Mouse (Mus musculus) limb, embryonic 14.5 days (tissue): Measurements from ENCODE around the gene Gm4869. TPM values are rescaled to one million over a fixed set of nuclear protein-coding genes. Genes with fewer than 3 reads are reported as not detected.
"Not testable (repeated sequence)": the region's sequence is repeated elsewhere in the genome, so short reads cannot be mapped to it uniquely, and the experiment has no call there.

ENCODE experiments used
- ATAC-seq: fragments of 200-750 bp; cut with Nextera tagmentation; 2 replicates; pipeline ENCODE4 v1.8.0; 2017; ENCODE audit warnings: low read depth, moderate number of reproducible peaks, moderate TSS enrichment; ENCODE audit not compliant: low FRiP score
- DNase-seq: peaks from one replicate; pipeline ENCODE4 v3.0.0-alpha.2; 2015; ENCODE audit warnings: low spot score
- H3K27ac ChIP-seq: fragments of 300-500 bp; sonication (generic); replicated peaks from 2 replicates; pipeline ENCODE4 v1.5.1; 2014; ENCODE audit warnings: low read depth, mild to moderate bottlenecking, low read length, moderate library complexity, mixed read lengths
- H3K27me3 ChIP-seq: fragments of 300-500 bp; sonication (generic); 2 replicates; pipeline ENCODE4 v1.6.1; 2014; ENCODE audit warnings: low read length, mixed read lengths; ENCODE audit not compliant: control insufficient read depth, insufficient read depth
- H3K36me3 ChIP-seq: fragments of 300-500 bp; sonication (generic); 2 replicates; pipeline ENCODE4 v1.6.1; 2014; ENCODE audit warnings: mild to moderate bottlenecking, low read length, moderate library complexity, mixed read lengths; ENCODE audit not compliant: control insufficient read depth, insufficient read depth
- H3K4me1 ChIP-seq: fragments of 300-500 bp; sonication (generic); 2 replicates; pipeline ENCODE4 v1.6.1; 2014; ENCODE audit warnings: antibody characterized with exemption, low read length, mixed read lengths; ENCODE audit not compliant: control insufficient read depth, insufficient read depth
- H3K4me2 ChIP-seq: fragments of 300-500 bp; sonication (generic); replicated peaks from 2 replicates; pipeline ENCODE4 v1.6.1; 2014; ENCODE audit warnings: low read depth, mild to moderate bottlenecking, low read length, moderate library complexity; ENCODE audit not compliant: severe bottlenecking
- H3K4me3 ChIP-seq: fragments of 300-500 bp; sonication (generic); replicated peaks from 2 replicates; pipeline ENCODE4 v1.5.1; 2014; ENCODE audit warnings: low read length
- H3K9ac ChIP-seq: fragments of 300-500 bp; sonication (generic); 2 replicates; pipeline ENCODE4 v1.6.1; 2014; ENCODE audit warnings: mild to moderate bottlenecking, low read depth, low read length, moderate library complexity; ENCODE audit not compliant: severe bottlenecking
- H3K9me3 ChIP-seq: fragments of 300-500 bp; sonication (generic); 2 replicates; pipeline ENCODE4 v1.6.1; 2016; ENCODE audit warnings: low read length; ENCODE audit not compliant: control insufficient read depth
- POLR2A ChIP-seq: fragments of 200-500 bp; IDR thresholded peaks from 2 replicates; pipeline ENCODE4 v1.8.0; 2012; ENCODE audit warnings: inconsistent platforms, mild to moderate bottlenecking, moderate library complexity, borderline replicate concordance; ENCODE audit not compliant: insufficient read depth, insufficient read length; ENCODE audit errors: extremely low read depth
- WGBS: fragments of 180-500 bp; shearing (Covaris S2); extraction: QIAGEN DNeasy Blood & Tissue Kit; methylation state at CpG from one replicate; pipeline ENCODE4 v1.1.7; 2014; 5-methylcytosine and 5-hydroxymethylcytosine counted together
- polyA plus RNA-seq, 2 experiments: library from polyadenylated mRNA; depleted of rRNA in 1 of 2; stranded (reverse) in 1 of 2; unstranded in 1 of 2; fragments of >200 nt; fragmentation: Nextera tagmentation in 1 of 2; extraction: Ambion mirVana in 1 of 2; gene quantifications; 2 replicates each; pipeline versions ENCODE4 v1.2.1 to v1.2.3; 2012 to 2014

Gm4869 gene
- polyA plus RNA-seq, 2 experiments = 0.13 TPM; not detected in 1

GRCm38 (mm10) chr5:140444012-140444411, 1.4 kb upstream of the Gm4869 start:
- Histone ChIP-seq H3K9me3 (no peaks in the 10 kb centered on the region), H3K27me3 (no peaks in the 10 kb centered on the region), H3K36me3 (peaks cover 64% of the 10 kb centered on the region), H3K4me3 (no peak overlapping the region), H3K27ac (no peak overlapping the region), H3K4me1 (no peaks in the 10 kb centered on the region), H3K9ac (no peak overlapping the region), H3K4me2 (no peak overlapping the region)
- no peak for DNase-seq
- TF ChIP-seq POLR2A = no peak
- no peak for ATAC-seq
- 88% methylated on average over 4 of the region's 4 CpGs for WGBS

GRCm38 (mm10) chr5:140446054-140446453, 609 bp downstream of the Gm4869 start:
- Histone ChIP-seq H3K36me3 (peaks cover 47% of the 10 kb centered on the region), H3K27me3 (no peaks in the 10 kb centered on the region), H3K9ac (no peak overlapping the region), H3K9me3 (no peaks in the 10 kb centered on the region), H3K4me2 (no peak overlapping the region), H3K4me3 (no peak overlapping the region), H3K27ac (no peak overlapping the region), H3K4me1 (no peaks in the 10 kb centered on the region)
- no peak for ATAC-seq
- 74% methylated on average over 7 of the region's 7 CpGs for WGBS
- no peak for TF ChIP-seq POLR2A
- DNase-seq = no peak

GRCm38 (mm10) chr5:140454488-140454887, 9.0 kb downstream of the Gm4869 start:
- no peaks in the 10 kb centered on the region for H3K4me1 ChIP-seq
- no peak for ATAC-seq
- no peaks in the 10 kb centered on the region for H3K36me3 ChIP-seq
- no peaks in the 10 kb centered on the region for H3K9me3 ChIP-seq
- no peaks in the 10 kb centered on the region for H3K27me3 ChIP-seq
- no peak overlapping the region for H3K4me2 ChIP-seq
- H3K9ac ChIP-seq = no peak overlapping the region
- TF ChIP-seq POLR2A = no peak
- H3K27ac ChIP-seq = no peak overlapping the region
- no peak for DNase-seq
- H3K4me3 ChIP-seq = no peak overlapping the region

- WGBS = 63% methylated on average over 2 of the region's 2 CpGs
- TF ChIP-seq POLR2A = no peak
Measured at GRCm38 (mm10) chr5:140455466-140455865, 10.0 kb downstream of the Gm4869 start.

GRCm38 (mm10) chr5:140461476-140461875, 16.0 kb downstream of the Gm4869 start:
- Histone ChIP-seq H3K9me3 (peaks cover 8% of the 10 kb centered on the region; the same call in 1 of the 2 replicates), H3K4me1 (no peaks in the 10 kb centered on the region), H3K4me2 (no peak overlapping the region), H3K9ac (no peak overlapping the region), H3K4me3 (no peak overlapping the region), H3K27ac (no peak overlapping the region), H3K27me3 (no peaks in the 10 kb centered on the region), H3K36me3 (no peaks in the 10 kb centered on the region)
- no peak for DNase-seq
- TF ChIP-seq POLR2A = no peak
- no peak for ATAC-seq
- 76% methylated on average over 3 of the region's 3 CpGs for WGBS

More at GRCm38 (mm10) chr5:140455466-140455865, 10.0 kb downstream of the Gm4869 start:
- Histone ChIP-seq H3K27me3 (no peaks in the 10 kb centered on the region), H3K9me3 (no peaks in the 10 kb centered on the region), H3K9ac (no peak overlapping the region), H3K27ac (no peak overlapping the region), H3K4me3 (no peak overlapping the region), H3K4me1 (no peaks in the 10 kb centered on the region), H3K4me2 (no peak overlapping the region), H3K36me3 (no peaks in the 10 kb centered on the region)
- DNase-seq (no peak), ATAC-seq (no peak)

- not testable (repeated sequence) for H3K4me1 ChIP-seq
Measured at GRCm38 (mm10) chr5:140463151-140463550, 17.7 kb downstream of the Gm4869 start.

More at GRCm38 (mm10) chr5:140463151-140463550, 17.7 kb downstream of the Gm4869 start:
- H3K27ac ChIP-seq, H3K9ac ChIP-seq, H3K9me3 ChIP-seq, H3K4me3 ChIP-seq, H3K36me3 ChIP-seq, H3K27me3 ChIP-seq, ATAC-seq, H3K4me2 ChIP-seq, DNase-seq: not testable (repeated sequence)
- 77% methylated on average over 2 of the region's 2 CpGs for WGBS
